Mouse (Mus musculus): Measurements from ENCODE around the gene 4932438A13Rik. TPM values are rescaled to one million over a fixed set of nuclear protein-coding genes. Genes with fewer than 3 reads are reported as not detected.

The 4932438A13Rik gene
- polyA plus RNA-seq (2015; fragmentation: Nextera tagmentation; extraction: Ambion mirVana) = 46.2 and 51.2 TPM in 2 replicates

DNA sequence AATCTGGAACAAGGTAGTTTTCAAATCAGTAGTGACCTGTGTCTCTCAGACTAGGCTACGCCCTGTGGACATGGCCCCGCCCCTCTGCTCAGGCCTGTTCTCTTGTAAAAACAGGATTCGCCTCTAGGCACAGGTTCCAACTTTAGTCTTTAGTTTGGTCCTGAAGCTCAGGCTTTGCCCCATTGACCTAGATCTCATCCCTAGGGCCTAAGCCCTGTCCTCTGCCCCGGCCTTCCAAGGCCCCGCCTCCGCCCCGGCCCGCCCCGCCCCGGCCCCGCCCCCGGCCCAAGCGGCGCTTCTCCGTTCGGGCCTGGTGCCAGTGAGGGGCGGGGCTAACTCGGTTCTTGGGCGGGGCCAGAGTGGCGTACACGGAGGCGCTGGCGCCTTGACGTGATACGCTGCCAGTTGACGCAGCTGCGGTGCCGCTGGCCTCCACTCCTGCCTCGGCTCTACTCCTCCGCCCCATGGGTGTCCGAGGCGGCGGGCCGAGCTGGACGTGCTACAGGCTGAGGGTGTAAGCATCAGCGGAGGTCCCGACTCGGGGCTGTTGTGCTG is at the start of gene 4932438A13Rik:
Gene 4932438A13Rik (plus strand): TSS at position 384 of the 555 bp plus-strand sequence.
- Histone ChIP-seq H3K4me2 (ENCODE audit: low read depth, low read length) (peak within 1 kb of the TSS; percentile 80), H3K4me1 (ENCODE audit: control insufficient read depth, insufficient read depth, low read length) (peaks cover 5% of the 10 kb centered on the region), H3K27me3 (ENCODE audit: control insufficient read depth, insufficient read depth, low read length) (no peaks in the 10 kb centered on the region), H3K27ac (ENCODE audit: low read length) (peak within 1 kb of the TSS; percentile 69), H3K9ac (ENCODE audit: low read length) (peak within 1 kb of the TSS; percentile 94), H3K9me3 (replicated peaks; ENCODE audit: control insufficient read depth, low read length) (no peaks in the 10 kb centered on the region), H3K4me3 (replicated peaks; ENCODE audit: low read length) (peak within 1 kb of the TSS; percentile 93), H3K36me3 (ENCODE audit: control insufficient read depth, insufficient read depth, low read length) (peaks cover 12% of the 10 kb centered on the region)
- 1% methylated on average over 38 of the region's 38 CpGs for WGBS
- ATAC-seq (ENCODE audit: insufficient read depth, low FRiP score) = peak; percentile 98

GRCm38 (mm10) chr3:36816633-36817032 is 46.3 kb upstream of the 4932438A13Rik start:
- WGBS = 83% methylated on average over 5 of the region's 5 CpGs
- H3K36me3 ChIP-seq (ENCODE audit: control insufficient read depth, insufficient read depth, low read length) = no peaks in the 10 kb centered on the region
- no peaks in the 10 kb centered on the region for H3K27me3 ChIP-seq (ENCODE audit: control insufficient read depth, insufficient read depth, low read length)
- no peak overlapping the region for H3K9ac ChIP-seq (ENCODE audit: low read length)
- no peaks in the 10 kb centered on the region for H3K4me1 ChIP-seq (ENCODE audit: control insufficient read depth, insufficient read depth, low read length)
- H3K4me2 ChIP-seq (ENCODE audit: low read depth, low read length) = no peak overlapping the region
- no peaks in the 10 kb centered on the region for H3K9me3 ChIP-seq (replicated peaks; ENCODE audit: control insufficient read depth, low read length)
- H3K4me3 ChIP-seq (replicated peaks; ENCODE audit: low read length) = no peak overlapping the region
- H3K27ac ChIP-seq (ENCODE audit: low read length) = no peak overlapping the region
- no peak for ATAC-seq (ENCODE audit: insufficient read depth, low FRiP score)

GRCm38 (mm10) chr3:36819402-36819801 is 43.5 kb upstream of the 4932438A13Rik start:
- Histone ChIP-seq H3K4me3 (replicated peaks; ENCODE audit: low read length) (no peak overlapping the region), H3K27ac (ENCODE audit: low read length) (no peak overlapping the region), H3K36me3 (ENCODE audit: control insufficient read depth, insufficient read depth, low read length) (no peaks in the 10 kb centered on the region), H3K4me2 (ENCODE audit: low read depth, low read length) (no peak overlapping the region), H3K9me3 (replicated peaks; ENCODE audit: control insufficient read depth, low read length) (no peaks in the 10 kb centered on the region), H3K9ac (ENCODE audit: low read length) (no peak overlapping the region), H3K27me3 (ENCODE audit: control insufficient read depth, insufficient read depth, low read length) (no peaks in the 10 kb centered on the region), H3K4me1 (ENCODE audit: control insufficient read depth, insufficient read depth, low read length) (no peaks in the 10 kb centered on the region)
- 41% methylated on average over 7 of the region's 7 CpGs for WGBS
- no peak for ATAC-seq (ENCODE audit: insufficient read depth, low FRiP score)

DNA sequence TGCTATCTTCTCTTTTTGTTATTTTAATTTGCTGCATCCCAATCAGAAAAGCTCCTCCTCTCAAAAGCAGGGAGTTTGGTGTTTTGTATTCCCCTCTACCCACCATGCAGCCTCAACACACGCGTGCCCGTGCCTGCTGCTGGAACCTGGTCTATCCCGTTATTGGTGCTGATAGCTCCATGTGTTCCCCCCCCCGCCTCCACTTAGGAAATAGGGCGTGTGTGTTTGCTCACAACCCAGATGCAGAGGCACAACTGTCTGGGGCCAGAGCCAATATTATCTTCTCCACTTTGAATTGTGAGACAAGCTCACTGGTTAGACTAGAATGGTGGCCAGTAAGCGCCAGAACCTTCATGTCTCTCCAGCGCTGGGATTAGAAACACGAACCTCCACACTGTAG is 41.9 kb upstream of the 4932438A13Rik start:
- Histone ChIP-seq H3K36me3 (ENCODE audit: control insufficient read depth, insufficient read depth, low read length) (no peaks in the 10 kb centered on the region), H3K27ac (ENCODE audit: low read length) (no peak overlapping the region), H3K4me1 (ENCODE audit: control insufficient read depth, insufficient read depth, low read length) (no peaks in the 10 kb centered on the region), H3K9me3 (replicated peaks; ENCODE audit: control insufficient read depth, low read length) (no peaks in the 10 kb centered on the region), H3K27me3 (ENCODE audit: control insufficient read depth, insufficient read depth, low read length) (no peaks in the 10 kb centered on the region), H3K9ac (ENCODE audit: low read length) (no peak overlapping the region), H3K4me2 (ENCODE audit: low read depth, low read length) (no peak overlapping the region), H3K4me3 (replicated peaks; ENCODE audit: low read length) (no peak overlapping the region)
- 74% methylated on average over 9 of the region's 9 CpGs for WGBS
- no peak for ATAC-seq (ENCODE audit: insufficient read depth, low FRiP score)

GRCm38 (mm10) chr3:36825098-36825497 is 37.8 kb upstream of the 4932438A13Rik start:
- Histone ChIP-seq H3K4me2 (ENCODE audit: low read depth, low read length) (no peak overlapping the region), H3K27ac (ENCODE audit: low read length) (no peak overlapping the region), H3K4me3 (replicated peaks; ENCODE audit: low read length) (no peak overlapping the region), H3K27me3 (ENCODE audit: control insufficient read depth, insufficient read depth, low read length) (no peaks in the 10 kb centered on the region), H3K4me1 (ENCODE audit: control insufficient read depth, insufficient read depth, low read length) (no peaks in the 10 kb centered on the region), H3K9ac (ENCODE audit: low read length) (no peak overlapping the region), H3K9me3 (replicated peaks; ENCODE audit: control insufficient read depth, low read length) (no peaks in the 10 kb centered on the region), H3K36me3 (ENCODE audit: control insufficient read depth, insufficient read depth, low read length) (no peaks in the 10 kb centered on the region)
- ATAC-seq (ENCODE audit: insufficient read depth, low FRiP score) = no peak
- WGBS = 43% methylated on average over 1 of the region's 1 CpGs

DNA sequence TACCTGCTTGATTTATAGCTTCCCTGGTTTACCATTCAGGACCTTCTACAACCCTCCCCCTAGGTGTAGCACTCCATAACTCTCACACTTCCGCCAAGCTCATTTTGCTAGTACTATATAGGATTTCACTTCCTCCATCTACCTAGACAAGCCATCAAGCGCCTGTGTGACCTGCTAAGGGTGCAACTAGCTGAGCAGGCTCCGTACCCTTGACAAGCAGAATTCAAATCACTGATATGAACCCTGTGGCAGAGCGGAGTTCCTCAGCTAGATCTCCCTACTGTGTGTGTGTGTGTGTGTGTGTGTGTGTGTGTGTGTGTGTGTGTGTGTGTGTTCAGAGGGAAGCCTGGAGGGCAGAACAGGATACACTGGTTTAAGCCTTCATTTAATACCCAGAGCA is 37.4 kb upstream of the 4932438A13Rik start:
- H3K27me3 ChIP-seq (ENCODE audit: control insufficient read depth, insufficient read depth, low read length) = no peaks in the 10 kb centered on the region

DNA sequence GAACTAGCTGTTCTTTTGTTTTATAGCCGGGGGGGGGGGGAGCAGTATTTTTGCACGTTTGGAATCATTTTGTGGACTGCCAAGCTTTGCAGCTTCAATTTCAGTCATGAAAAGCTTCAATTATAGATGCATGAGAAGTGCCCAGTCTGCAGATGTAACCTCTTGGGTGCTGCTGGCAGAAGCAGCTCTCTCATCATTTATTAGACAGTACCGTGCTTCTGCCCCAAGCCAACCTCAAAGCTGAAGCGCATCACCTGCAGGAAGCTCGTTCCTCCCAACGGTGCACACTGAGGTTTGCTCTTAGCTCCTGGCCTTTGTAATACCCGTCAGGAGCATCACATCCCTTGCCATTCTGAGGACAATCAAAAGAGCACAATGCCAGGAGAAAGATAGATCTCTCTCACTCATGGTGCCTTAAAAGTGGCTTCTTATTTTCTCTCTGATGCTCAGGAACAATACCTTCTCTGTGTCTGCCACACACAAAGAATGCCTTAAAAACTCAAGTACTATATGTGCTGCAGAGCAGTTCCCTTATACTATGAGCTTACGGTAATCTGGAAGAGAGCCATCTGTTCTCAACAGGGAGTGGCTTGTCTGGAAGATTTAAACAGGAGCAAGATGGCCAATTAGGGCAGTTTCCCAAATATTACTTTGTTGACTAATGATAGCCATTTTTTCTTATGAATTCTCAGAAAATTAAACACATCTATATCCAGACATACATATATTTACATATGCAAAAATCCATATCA is 35.5 kb upstream of the 4932438A13Rik start:
- no peaks in the 10 kb centered on the region for H3K9me3 ChIP-seq (replicated peaks; ENCODE audit: control insufficient read depth, low read length)
- H3K4me1 ChIP-seq (ENCODE audit: control insufficient read depth, insufficient read depth, low read length) = no peaks in the 10 kb centered on the region
- H3K4me2 ChIP-seq (ENCODE audit: low read depth, low read length) = no peak overlapping the region
- no peaks in the 10 kb centered on the region for H3K36me3 ChIP-seq (ENCODE audit: control insufficient read depth, insufficient read depth, low read length)
- ATAC-seq (ENCODE audit: insufficient read depth, low FRiP score) = no peak
- no peak overlapping the region for H3K27ac ChIP-seq (ENCODE audit: low read length)
- WGBS = 57% methylated on average over 8 of the region's 8 CpGs
- no peak overlapping the region for H3K4me3 ChIP-seq (replicated peaks; ENCODE audit: low read length)
- H3K27me3 ChIP-seq (ENCODE audit: control insufficient read depth, insufficient read depth, low read length) = no peaks in the 10 kb centered on the region
- H3K9ac ChIP-seq (ENCODE audit: low read length) = no peak overlapping the region

More for the DNA sequence above, 37.4 kb upstream of the 4932438A13Rik start:
- no peak overlapping the region for H3K4me3 ChIP-seq (replicated peaks; ENCODE audit: low read length)
- H3K36me3 ChIP-seq (ENCODE audit: control insufficient read depth, insufficient read depth, low read length) = no peaks in the 10 kb centered on the region
- H3K9ac ChIP-seq (ENCODE audit: low read length) = no peak overlapping the region
- no peaks in the 10 kb centered on the region for H3K4me1 ChIP-seq (ENCODE audit: control insufficient read depth, insufficient read depth, low read length)
- WGBS = 74% methylated on average over 4 of the region's 4 CpGs
- ATAC-seq (ENCODE audit: insufficient read depth, low FRiP score) = no peak
- no peaks in the 10 kb centered on the region for H3K9me3 ChIP-seq (replicated peaks; ENCODE audit: control insufficient read depth, low read length)
- no peak overlapping the region for H3K27ac ChIP-seq (ENCODE audit: low read length)
- no peak overlapping the region for H3K4me2 ChIP-seq (ENCODE audit: low read depth, low read length)

GRCm38 (mm10) chr3:36830218-36830617 is 32.7 kb upstream of the 4932438A13Rik start:
- H3K27me3 ChIP-seq (ENCODE audit: control insufficient read depth, insufficient read depth, low read length) = no peaks in the 10 kb centered on the region
- no peaks in the 10 kb centered on the region for H3K9me3 ChIP-seq (replicated peaks; ENCODE audit: control insufficient read depth, low read length)
- 87% methylated on average over 3 of the region's 3 CpGs for WGBS
- no peak overlapping the region for H3K27ac ChIP-seq (ENCODE audit: low read length)
- ATAC-seq (ENCODE audit: insufficient read depth, low FRiP score) = no peak
- H3K36me3 ChIP-seq (ENCODE audit: control insufficient read depth, insufficient read depth, low read length) = no peaks in the 10 kb centered on the region
- no peaks in the 10 kb centered on the region for H3K4me1 ChIP-seq (ENCODE audit: control insufficient read depth, insufficient read depth, low read length)
- H3K4me2 ChIP-seq (ENCODE audit: low read depth, low read length) = no peak overlapping the region
- no peak overlapping the region for H3K9ac ChIP-seq (ENCODE audit: low read length)
- H3K4me3 ChIP-seq (replicated peaks; ENCODE audit: low read length) = no peak overlapping the region

- Histone ChIP-seq H3K36me3 (ENCODE audit: control insufficient read depth, insufficient read depth, low read length) (no peaks in the 10 kb centered on the region), H3K4me3 (replicated peaks; ENCODE audit: low read length) (no peak overlapping the region), H3K27ac (ENCODE audit: low read length) (no peak overlapping the region), H3K4me2 (ENCODE audit: low read depth, low read length) (no peak overlapping the region), H3K4me1 (ENCODE audit: control insufficient read depth, insufficient read depth, low read length) (no peaks in the 10 kb centered on the region), H3K9ac (ENCODE audit: low read length) (no peak overlapping the region), H3K9me3 (replicated peaks; ENCODE audit: control insufficient read depth, low read length) (no peaks in the 10 kb centered on the region), H3K27me3 (ENCODE audit: control insufficient read depth, insufficient read depth, low read length) (no peaks in the 10 kb centered on the region)
- WGBS = 54% methylated on average over 4 of the region's 4 CpGs
- ATAC-seq (ENCODE audit: insufficient read depth, low FRiP score) = no peak
Measured at GRCm38 (mm10) chr3:36834426-36834825, 28.5 kb upstream of the 4932438A13Rik start.
